Comparison of ENCODE assay signal across 8 mouse cellular contexts in genomic region chr3:96938738-96939137, GRCm38 (mm10). TPM values are rescaled to one million over a fixed set of nuclear protein-coding genes. Genes with fewer than 3 reads are reported as not detected.
DNase-seq lines count a peak whose midpoint lies in the region.

No protein-coding gene starts in this region.

- DNase-seq in WW6 (ENCODE audit: low read depth, low spot score): peak; percentile 58
- peak; percentile 93 to 94 for DNase-seq in cerebellum, postnatal 4 days (ENCODE audit: low spot score in 2 of 2)
- DNase-seq in gastrocnemius, postnatal 10 days: peak; percentile 89
- DNase-seq in induced T-regulatory cell, adult 2 months (ENCODE audit: low read depth): peak; percentile 83
- DNase-seq in left cerebral cortex, adult 8-10 months (ENCODE audit: low spot score in 2 of 2): peak; percentile 64 to 79
- DNase-seq in midbrain, embryonic 10.5 days (ENCODE audit: low spot score): peak; percentile 86
- peak; percentile 97 for DNase-seq in right cerebral cortex, postnatal 4 days
- DNase-seq in yolk sac, embryonic 10.5 days (ENCODE audit: low spot score): peak; percentile 69

- H3K9me3 ChIP-seq in midbrain, embryonic 10.5 days (replicated peaks): 0 out of 2 replicates have a peak, but pooled peaks cover 4% of the 10 kb centered on the region

- 0 out of 2 replicates have a peak overlapping the region, but pooled peaks have one; percentile 6 for H3K27ac ChIP-seq in midbrain, embryonic 10.5 days (replicated peaks)

- H3K36me3 ChIP-seq in midbrain, embryonic 10.5 days: no peaks in the 10 kb centered on the region

- 13% methylated on average over 11 of the region's 11 CpGs for WGBS in midbrain, embryonic 10.5 days

- peaks cover 25% of the 10 kb centered on the region for H3K4me1 ChIP-seq in midbrain, embryonic 10.5 days

- peak overlapping the region; percentile 43 for H3K4me3 ChIP-seq in midbrain, embryonic 10.5 days

- peaks cover 36% of the 10 kb centered on the region for H3K27me3 ChIP-seq in midbrain, embryonic 10.5 days (ENCODE audit: low read depth, poor library complexity, severe bottlenecking)

RNA-seq across cellular contexts. Expression of gene Gja8, which starts 12.9 kb away (rescaled TPM):
- total RNA-seq in gastrocnemius, postnatal 10 days (2021): not detected
- total RNA-seq in left cerebral cortex, adult 8-10 months (2022): not detected
- 0.02 TPM in 2 replicates for polyA plus RNA-seq in midbrain, embryonic 10.5 days (2016; fragmentation: Nextera tagmentation; extraction: Ambion mirVana)

RNA-seq across cellular contexts. Expression of gene Gpr89, which starts 33.6 kb away (rescaled TPM):
- total RNA-seq in gastrocnemius, postnatal 10 days (2021): 10 to 100 TPM; 19.7 to 19.8 TPM
- total RNA-seq in left cerebral cortex, adult 8-10 months (2022): 10 to 100 TPM; 39.3 to 43.6 (median 41.7) TPM
- 34.6 and 36.7 TPM in 2 replicates for polyA plus RNA-seq in midbrain, embryonic 10.5 days (2016; fragmentation: Nextera tagmentation; extraction: Ambion mirVana)

RNA-seq across cellular contexts. Expression of gene Gja5, which starts 34.2 kb away (rescaled TPM):
- 1 to 10 TPM; 2.7 to 4.2 TPM for total RNA-seq in gastrocnemius, postnatal 10 days (2021)
- 1 to 10 TPM in 1 of 4 experiments, under 1 TPM in 3; 0.56 to 1.2 (median 0.67) TPM for total RNA-seq in left cerebral cortex, adult 8-10 months (2022)
- polyA plus RNA-seq in midbrain, embryonic 10.5 days (2016; fragmentation: Nextera tagmentation; extraction: Ambion mirVana): 7.2 and 10.1 TPM in 2 replicates

Comparison
In these comparisons a context has a peak if more than half of its experiments do, and no peak if none do; other contexts are left out.
1. Peak in every context shown above with its lines: DNase-seq, H3K4me3 ChIP-seq and H3K27ac ChIP-seq.